Mouse (Mus musculus): Measurements from ENCODE around the gene Igsf21. TPM values are rescaled to one million over a fixed set of nuclear protein-coding genes. Genes with fewer than 3 reads are reported as not detected.
A peak's percentile ranks its signal among the peaks of the same experiment; 100 is the strongest.

The Igsf21 gene
- polyA plus RNA-seq, 1 experiment from 2014 or later, result 2.2 TPM

- no peaks in the 10 kb centered on the region for H3K9me3 ChIP-seq
- no peak overlapping the region for H3K27ac ChIP-seq (replicated peaks)
- peaks cover 82% of the 10 kb centered on the region for H3K27me3 ChIP-seq (replicated peaks; ENCODE audit: low read depth, poor library complexity, severe bottlenecking)
- H3K36me3 ChIP-seq (replicated peaks), result no peaks in the 10 kb centered on the region
- 7% methylated on average over 8 of the region's 8 CpGs for WGBS
- peaks cover 44% of the 10 kb centered on the region for H3K4me1 ChIP-seq
- H3K4me3 ChIP-seq, result no peak overlapping the region
- DNase-seq (ENCODE audit: low spot score), result no peak
Observed at GRCm38 (mm10) chr4:140248396-140248795, 1.8 kb upstream of the Igsf21 start.

- peaks cover 90% of the 10 kb centered on the region for H3K27me3 ChIP-seq (replicated peaks; ENCODE audit: low read depth, poor library complexity, severe bottlenecking)
- DNase-seq (ENCODE audit: low spot score), result no peak
- H3K36me3 ChIP-seq (replicated peaks), result no peaks in the 10 kb centered on the region
- peaks cover 48% of the 10 kb centered on the region for H3K4me1 ChIP-seq
- no peaks in the 10 kb centered on the region for H3K9me3 ChIP-seq
- no peak overlapping the region for H3K27ac ChIP-seq (replicated peaks)
- H3K4me3 ChIP-seq, result peak overlapping the region; percentile 57
- WGBS, result 9% methylated on average over 28 of the region's 28 CpGs
Observed at GRCm38 (mm10) chr4:140247006-140248003, 721 bp upstream of the Igsf21 start.

- 2% methylated on average over 23 of the region's 23 CpGs for WGBS
- peaks cover 99% of the 10 kb centered on the region for H3K27me3 ChIP-seq (replicated peaks; ENCODE audit: low read depth, poor library complexity, severe bottlenecking)
- H3K27ac ChIP-seq (replicated peaks), result no peak overlapping the region; the same call in 1 of the 2 replicates
- no peaks in the 10 kb centered on the region for H3K9me3 ChIP-seq
- H3K36me3 ChIP-seq (replicated peaks), result no peaks in the 10 kb centered on the region
- H3K4me3 ChIP-seq, result peak overlapping the region; percentile 57
- H3K4me1 ChIP-seq, result peaks cover 48% of the 10 kb centered on the region
- DNase-seq (ENCODE audit: low spot score), result peak; percentile 48
Observed at GRCm38 (mm10) chr4:140245286-140246179, 1.1 kb downstream of the Igsf21 start.

- Histone ChIP-seq H3K27ac (replicated peaks) (no peak overlapping the region), H3K4me1 (peaks cover 48% of the 10 kb centered on the region), H3K36me3 (replicated peaks) (no peaks in the 10 kb centered on the region), H3K4me3 (no peak overlapping the region), H3K27me3 (replicated peaks; ENCODE audit: low read depth, poor library complexity, severe bottlenecking) (peaks cover 99% of the 10 kb centered on the region), H3K9me3 (no peaks in the 10 kb centered on the region)
- WGBS, result 1% methylated on average over 10 of the region's 10 CpGs
- DNase-seq (ENCODE audit: low spot score), result no peak
Observed at GRCm38 (mm10) chr4:140244835-140245234, 1.7 kb downstream of the Igsf21 start.

- no peaks in the 10 kb centered on the region for H3K36me3 ChIP-seq (replicated peaks)
- no peaks in the 10 kb centered on the region for H3K9me3 ChIP-seq
- no peak overlapping the region for H3K27ac ChIP-seq (replicated peaks)
- 2% methylated on average over 40 of the region's 40 CpGs for WGBS
- H3K4me3 ChIP-seq, result peak overlapping the region; percentile 32
- peaks cover 96% of the 10 kb centered on the region for H3K27me3 ChIP-seq (replicated peaks; ENCODE audit: low read depth, poor library complexity, severe bottlenecking)
- no peak for DNase-seq (ENCODE audit: low spot score)
- H3K4me1 ChIP-seq, result peaks cover 47% of the 10 kb centered on the region
Observed at GRCm38 (mm10) chr4:140244161-140244813, 2.3 kb downstream of the Igsf21 start.

- Histone ChIP-seq H3K27ac (replicated peaks) (no peak overlapping the region), H3K4me1 (peaks cover 43% of the 10 kb centered on the region), H3K4me3 (no peak overlapping the region), H3K9me3 (no peaks in the 10 kb centered on the region), H3K27me3 (replicated peaks; ENCODE audit: low read depth, poor library complexity, severe bottlenecking) (peaks cover 87% of the 10 kb centered on the region), H3K36me3 (replicated peaks) (no peaks in the 10 kb centered on the region)
- 16% methylated on average over 16 of the region's 16 CpGs for WGBS
- DNase-seq (ENCODE audit: low spot score), result no peak
Observed at GRCm38 (mm10) chr4:140243231-140243630, 3.4 kb downstream of the Igsf21 start.

- no peaks in the 10 kb centered on the region for H3K9me3 ChIP-seq
- DNase-seq (ENCODE audit: low spot score), result no peak
- peaks cover 50% of the 10 kb centered on the region for H3K4me1 ChIP-seq
- peaks cover 87% of the 10 kb centered on the region for H3K27me3 ChIP-seq (replicated peaks; ENCODE audit: low read depth, poor library complexity, severe bottlenecking)
- H3K27ac ChIP-seq (replicated peaks), result no peak overlapping the region
- no peaks in the 10 kb centered on the region for H3K36me3 ChIP-seq (replicated peaks)
- WGBS, result 66% methylated on average over 1 of the region's 1 CpGs
- H3K4me3 ChIP-seq, result no peak overlapping the region
Observed at GRCm38 (mm10) chr4:140242291-140242690, 4.3 kb downstream of the Igsf21 start.

GRCm38 (mm10) chr4:140237305-140237741, 9.3 kb downstream of the Igsf21 start:
- peaks cover 20% of the 10 kb centered on the region for H3K4me1 ChIP-seq
- DNase-seq (ENCODE audit: low spot score), result peak; percentile 30
- 14% methylated on average over 10 of the region's 10 CpGs for WGBS
- H3K36me3 ChIP-seq (replicated peaks), result no peaks in the 10 kb centered on the region
- peak overlapping the region; percentile 31; the same call in 1 of the 2 replicates for H3K27ac ChIP-seq (replicated peaks)
- H3K9me3 ChIP-seq, result no peaks in the 10 kb centered on the region
- H3K27me3 ChIP-seq (replicated peaks; ENCODE audit: low read depth, poor library complexity, severe bottlenecking), result peaks cover 48% of the 10 kb centered on the region
- no peak overlapping the region for H3K4me3 ChIP-seq

GRCm38 (mm10) chr4:140235361-140236153, 11.0 kb downstream of the Igsf21 start:
- WGBS, result 76% methylated on average over 9 of the region's 9 CpGs
- no peak overlapping the region for H3K4me3 ChIP-seq
- H3K36me3 ChIP-seq (replicated peaks), result no peaks in the 10 kb centered on the region
- DNase-seq (ENCODE audit: low spot score), result no peak
- H3K27me3 ChIP-seq (replicated peaks; ENCODE audit: low read depth, poor library complexity, severe bottlenecking), result peaks cover 31% of the 10 kb centered on the region
- no peak overlapping the region for H3K27ac ChIP-seq (replicated peaks)
- no peaks in the 10 kb centered on the region for H3K9me3 ChIP-seq
- H3K4me1 ChIP-seq, result peaks cover 20% of the 10 kb centered on the region

GRCm38 (mm10) chr4:140234412-140235205, 12.0 kb downstream of the Igsf21 start:
- Histone ChIP-seq H3K9me3 (no peaks in the 10 kb centered on the region), H3K4me1 (peaks cover 20% of the 10 kb centered on the region), H3K36me3 (replicated peaks) (no peaks in the 10 kb centered on the region), H3K27ac (replicated peaks) (no peak overlapping the region), H3K27me3 (replicated peaks; ENCODE audit: low read depth, poor library complexity, severe bottlenecking) (peaks cover 22% of the 10 kb centered on the region), H3K4me3 (no peak overlapping the region)
- no peak for DNase-seq (ENCODE audit: low spot score)
- 82% methylated on average over 18 of the region's 18 CpGs for WGBS

GRCm38 (mm10) chr4:140227837-140228236, 18.7 kb downstream of the Igsf21 start:
- Histone ChIP-seq H3K9me3 (no peaks in the 10 kb centered on the region), H3K4me1 (peaks cover 9% of the 10 kb centered on the region), H3K36me3 (replicated peaks) (no peaks in the 10 kb centered on the region), H3K4me3 (no peak overlapping the region), H3K27ac (replicated peaks) (no peak overlapping the region), H3K27me3 (replicated peaks; ENCODE audit: low read depth, poor library complexity, severe bottlenecking) (peaks cover 37% of the 10 kb centered on the region)
- DNase-seq (ENCODE audit: low spot score), result no peak
- WGBS, result 73% methylated on average over 7 of the region's 7 CpGs

Data from embryonic facial prominence, embryonic 10.5 days (tissue).